Mouse (Mus musculus) heart, postnatal 0 days (tissue): ENCODE results near the gene Ier5l. TPM values are rescaled to one million over a fixed set of nuclear protein-coding genes. Genes with fewer than 3 reads are reported as not detected.

ENCODE experiments used
- ATAC-seq: fragments of 200-750 bp; cut with Nextera tagmentation; 2 replicates; pipeline ENCODE4 v1.8.0; 2017; ENCODE audit warnings: low read depth, moderate number of reproducible peaks, moderate library complexity; ENCODE audit not compliant: insufficient read depth
- DNase-seq: peaks from one replicate; pipeline ENCODE4 v3.0.0-alpha.2; 2016; ENCODE audit warnings: low spot score
- H3K27ac ChIP-seq: fragments of 300-500 bp; sonication (generic); 2 replicates; pipeline ENCODE4 v1.5.1; 2014; ENCODE audit warnings: low read depth, mild to moderate bottlenecking
- H3K27me3 ChIP-seq: fragments of 300-500 bp; sonication (generic); 2 replicates; pipeline ENCODE4 v1.6.1; 2014; ENCODE audit warnings: low read length, mixed read lengths; ENCODE audit not compliant: control insufficient read depth, insufficient read depth
- H3K36me3 ChIP-seq: fragments of 300-500 bp; sonication (generic); replicated peaks from 2 replicates; pipeline ENCODE4 v1.6.1; 2014; ENCODE audit warnings: low read length, mixed read lengths; ENCODE audit not compliant: control insufficient read depth, insufficient read depth
- H3K4me1 ChIP-seq: fragments of 300-500 bp; sonication (generic); 2 replicates; pipeline ENCODE4 v1.6.1; 2014; ENCODE audit warnings: antibody characterized with exemption; ENCODE audit not compliant: control insufficient read depth, insufficient read depth
- H3K4me2 ChIP-seq: fragments of 300-500 bp; sonication (generic); 2 replicates; pipeline ENCODE4 v1.6.1; 2014; ENCODE audit warnings: low read depth, mild to moderate bottlenecking, low read length, moderate library complexity
- H3K4me3 ChIP-seq: fragments of 300-500 bp; sonication (generic); 2 replicates; pipeline ENCODE4 v1.5.1; 2014; ENCODE audit warnings: low read depth, low read length
- H3K9ac ChIP-seq: fragments of 300-500 bp; sonication (generic); replicated peaks from 2 replicates; pipeline ENCODE4 v1.6.1; 2014; ENCODE audit warnings: low read depth, low read length, mixed read lengths
- H3K9me3 ChIP-seq: fragments of 300-500 bp; sonication (generic); replicated peaks from 2 replicates; pipeline ENCODE4 v1.6.1; 2016; ENCODE audit warnings: low read length; ENCODE audit not compliant: control insufficient read depth
- CTCF ChIP-seq: IDR thresholded peaks from 2 replicates; pipeline ENCODE4 v1.5.1; 2016; ENCODE audit warnings: antibody characterized with exemption, control low read depth, low read depth
- EP300 ChIP-seq: IDR thresholded peaks from 2 replicates; pipeline ENCODE4 v1.6.1; 2016; ENCODE audit warnings: antibody characterized with exemption, low read depth
- WGBS: fragments of 180-500 bp; shearing (Covaris S2); extraction: QIAGEN DNeasy Blood & Tissue Kit; methylation state at CpG from one replicate; pipeline ENCODE4 v1.1.7; 2014; 5-methylcytosine and 5-hydroxymethylcytosine counted together
- polyA plus RNA-seq: library from polyadenylated mRNA; unstranded; fragments of >200 nt; fragmentation: Nextera tagmentation; extraction: Ambion mirVana; gene quantifications from 2 replicates; pipeline ENCODE4 v1.2.1, GENCODE M21; 2015
- total RNA-seq: library from RNA; depleted of rRNA; stranded (reverse); fragments of >200 nt; gene quantifications from 2 replicates; pipeline ENCODE4 v1.2.3, GENCODE M21; 2014; ENCODE audit warnings: low replicate concordance

The Ier5l gene
- total and polyA plus RNA-seq, 2 experiments from 2014 or later: 0.94 to 12.5 TPM

GRCm38 (mm10) chr2:30471795-30472720, 2.0 kb downstream of the Ier5l start:
- Histone ChIP-seq H3K4me3 (peak overlapping the region; percentile 85), H3K9ac (peak overlapping the region; percentile 89), H3K4me2 (peak overlapping the region; percentile 96), H3K4me1 (peaks cover 12% of the 10 kb centered on the region), H3K36me3 (no peaks in the 10 kb centered on the region), H3K27ac (peak overlapping the region; percentile 91), H3K27me3 (no peaks in the 10 kb centered on the region), H3K9me3 (no peaks in the 10 kb centered on the region)
- under 1% methylated on average over 41 of the region's 51 CpGs for WGBS
- ATAC-seq (peak; percentile 54), DNase-seq (peak; percentile 87)
- TF ChIP-seq EP300 (no peak), CTCF (no peak)

GRCm38 (mm10) chr2:30471051-30471450, 3.0 kb downstream of the Ier5l start:
- no peak for DNase-seq
- 20% methylated on average over 8 of the region's 8 CpGs for WGBS
- Histone ChIP-seq H3K36me3 (no peaks in the 10 kb centered on the region), H3K4me2 (peak overlapping the region; percentile 96), H3K27me3 (no peaks in the 10 kb centered on the region), H3K27ac (peak overlapping the region; percentile 91), H3K4me3 (peak overlapping the region; percentile 85), H3K9me3 (no peaks in the 10 kb centered on the region), H3K9ac (0 out of 2 replicates have a peak overlapping the region, but pooled peaks have one; percentile 9), H3K4me1 (peaks cover 20% of the 10 kb centered on the region)
- no peak for TF ChIP-seq EP300
- TF ChIP-seq CTCF: no peak
- ATAC-seq: no peak

- DNase-seq: peak; percentile 64
- under 1% methylated on average over 46 of the region's 46 CpGs for WGBS
- H3K9me3 ChIP-seq: no peaks in the 10 kb centered on the region
- peak overlapping the region; percentile 43 for H3K4me3 ChIP-seq
- TF ChIP-seq CTCF: peak; percentile 22
- no peak for TF ChIP-seq EP300
- H3K9ac ChIP-seq: peak overlapping the region; percentile 58
- ATAC-seq: peak; percentile 10
- no peaks in the 10 kb centered on the region for H3K36me3 ChIP-seq
- peak overlapping the region; percentile 96 for H3K4me2 ChIP-seq
- H3K27me3 ChIP-seq: no peaks in the 10 kb centered on the region
- peak overlapping the region; percentile 91 for H3K27ac ChIP-seq
- peaks cover 20% of the 10 kb centered on the region for H3K4me1 ChIP-seq
These were observed 3.7 kb downstream of the Ier5l start for GRCm38 (mm10) chr2:30470143-30470946.

GRCm38 (mm10) chr2:30469796-30470142, 4.2 kb downstream of the Ier5l start:
- Histone ChIP-seq H3K4me2 (peak overlapping the region; percentile 96), H3K4me3 (peak overlapping the region; percentile 43), H3K4me1 (peaks cover 20% of the 10 kb centered on the region), H3K9ac (peak overlapping the region; percentile 58), H3K27me3 (no peaks in the 10 kb centered on the region), H3K36me3 (no peaks in the 10 kb centered on the region), H3K9me3 (no peaks in the 10 kb centered on the region), H3K27ac (peak overlapping the region; percentile 91)
- TF ChIP-seq CTCF: peak; percentile 80
- TF ChIP-seq EP300: no peak
- ATAC-seq (peak; percentile 7; the same call in 1 of the 2 replicates), DNase-seq (peak; percentile 90)
- under 1% methylated on average over 19 of the region's 19 CpGs for WGBS

GRCm38 (mm10) chr2:30469009-30469408, 5.0 kb downstream of the Ier5l start:
- TF ChIP-seq CTCF: no peak
- TF ChIP-seq EP300: no peak
- no peak overlapping the region for H3K4me3 ChIP-seq
- WGBS: 68% methylated on average over 6 of the region's 6 CpGs
- no peaks in the 10 kb centered on the region for H3K9me3 ChIP-seq
- 0 out of 2 replicates have a peak overlapping the region, but pooled peaks have one; percentile 96 for H3K4me2 ChIP-seq
- H3K27ac ChIP-seq: peak overlapping the region; percentile 9; the same call in 1 of the 2 replicates
- no peak overlapping the region for H3K9ac ChIP-seq
- H3K27me3 ChIP-seq: no peaks in the 10 kb centered on the region
- H3K36me3 ChIP-seq: no peaks in the 10 kb centered on the region
- H3K4me1 ChIP-seq: peaks cover 15% of the 10 kb centered on the region; the same call in 1 of the 2 replicates
- no peak for ATAC-seq
- no peak for DNase-seq
